Mouse (Mus musculus): Measurements from ENCODE around the gene Ccdc34.

DNA sequence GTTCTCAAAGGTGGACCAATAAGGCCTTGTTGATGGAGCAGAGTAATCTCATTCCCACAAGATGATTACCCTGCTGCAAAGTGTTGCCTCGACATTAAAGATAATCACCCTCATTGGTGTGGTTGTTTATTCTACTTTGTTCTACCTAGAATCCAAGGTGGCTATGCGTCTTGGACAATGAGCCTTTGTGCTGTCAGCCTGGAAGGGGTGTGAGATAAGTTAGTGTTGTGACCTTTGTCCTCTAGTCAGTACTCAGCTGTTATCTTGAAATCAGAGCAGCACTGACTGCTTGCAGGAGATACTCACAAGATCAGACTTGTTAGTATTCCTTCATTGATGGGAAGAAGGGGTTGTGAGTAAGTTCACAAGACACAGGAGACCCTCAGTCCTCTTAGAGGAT, 114.0 kb downstream of the Ccdc34 start:
- no peak for TF ChIP-seq CTCF (conservative IDR thresholded peaks at IDR 0.05; ENCODE audit: insufficient read depth, insufficient read length, low read depth, low read length)
- no peak for TF ChIP-seq POLR2A (IDR thresholded peaks at IDR 0.05; ENCODE audit: low read depth, low read length)
